Comparison of ENCODE assay signal across 8 mouse cellular contexts in genomic region chr2:125247108-125247961, GRCm38 (mm10). TPM values are rescaled to one million over a fixed set of nuclear protein-coding genes. Genes with fewer than 3 reads are reported as not detected.
DNase-seq lines count a peak whose midpoint lies in the region; ATAC-seq and TF ChIP-seq lines count a peak whose summit lies in the region.

Gene Dut, plus strand, starts transcription at chr2:125247190.

- peak within 1 kb of the TSS; percentile 83 for H3K27ac ChIP-seq in MEL (ENCODE audit: control insufficient read depth, low read depth, low read length)
- peak within 1 kb of the TSS; percentile 85 for H3K27ac ChIP-seq in cerebellum, adult 2 months (ENCODE audit: insufficient read depth, low read length)
- peak within 1 kb of the TSS; percentile 90 for H3K27ac ChIP-seq in forebrain, postnatal 0 days (ENCODE audit: low read depth, low read length)
- peak within 1 kb of the TSS; percentile 96 for H3K27ac ChIP-seq in lung, embryonic 15.5 days

- under 1% methylated on average over 93 of the region's 96 CpGs for WGBS in cerebellum, adult 2 months
- WGBS in forebrain, postnatal 0 days = under 1% methylated on average over 92 of the region's 96 CpGs
- under 1% methylated on average over 85 of the region's 96 CpGs for WGBS in lung, embryonic 15.5 days

- H3K27me3 ChIP-seq in MEL (ENCODE audit: control insufficient read depth in 1 of 2, insufficient read depth in 2 of 2, low read length in 2 of 2) = no peaks in the 10 kb centered on the region
- H3K27me3 ChIP-seq in cerebellum, adult 2 months (ENCODE audit: control insufficient read depth, insufficient read depth, low read length) = no peaks in the 10 kb centered on the region
- H3K27me3 ChIP-seq in forebrain, postnatal 0 days (ENCODE audit: insufficient read depth, low read length) = no peaks in the 10 kb centered on the region
- H3K27me3 ChIP-seq in lung, embryonic 15.5 days = no peaks in the 10 kb centered on the region

- no peaks in the 10 kb centered on the region for H3K9me3 ChIP-seq in MEL (replicated peaks; ENCODE audit: insufficient read depth, low read length)
- no peaks in the 10 kb centered on the region for H3K9me3 ChIP-seq in forebrain, postnatal 0 days (ENCODE audit: low read length)
- H3K9me3 ChIP-seq in lung, embryonic 15.5 days = no peaks in the 10 kb centered on the region

- no peak for TF ChIP-seq RAD21 in MEL (IDR thresholded peaks at IDR 0.05; ENCODE audit: low read depth, low read length)

- peaks cover 3 to 21% of the 10 kb centered on the region in 2 experiments; a peak in 3 of 4 replicates for H3K4me1 ChIP-seq in MEL (ENCODE audit: control insufficient read depth in 1 of 2, insufficient read depth in 2 of 2, low read length in 2 of 2)
- H3K4me1 ChIP-seq in cerebellum, adult 2 months (ENCODE audit: control insufficient read depth, insufficient read depth, low read length) = peaks cover 3% of the 10 kb centered on the region; the same call in 1 of the 2 replicates
- 0 out of 2 replicates have a peak, but pooled peaks cover 3% of the 10 kb centered on the region for H3K4me1 ChIP-seq in forebrain, postnatal 0 days (ENCODE audit: insufficient read depth)
- peaks cover 37% of the 10 kb centered on the region for H3K4me1 ChIP-seq in lung, embryonic 15.5 days

- H3K79me2 ChIP-seq in MEL (ENCODE audit: control insufficient read depth, insufficient read depth, low read length, poor library complexity) = peaks cover 43% of the 10 kb centered on the region

- TF ChIP-seq POLR2A in MEL (IDR thresholded peaks at IDR 0.05; ENCODE audit: control insufficient read depth in 1 of 2, insufficient read depth in 1 of 2, low read depth in 1 of 2, low read length in 2 of 2, poor library complexity in 1 of 2) = peak; percentile 63 to 83; a peak in 2 of 4 replicates
- peak; percentile 76 for TF ChIP-seq POLR2A in cerebellum, adult 2 months (IDR thresholded peaks at IDR 0.05; ENCODE audit: borderline replicate concordance, insufficient read depth, low read length)

- peaks cover 13 to 41% of the 10 kb centered on the region in 2 experiments for H3K36me3 ChIP-seq in MEL (ENCODE audit: control insufficient read depth in 1 of 2, insufficient read depth in 2 of 2, low read length in 2 of 2)
- no peaks in the 10 kb centered on the region for H3K36me3 ChIP-seq in forebrain, postnatal 0 days (ENCODE audit: insufficient read depth)
- peaks cover 21% of the 10 kb centered on the region for H3K36me3 ChIP-seq in lung, embryonic 15.5 days

- no peak for TF ChIP-seq CTCF in MEL (IDR thresholded peaks at IDR 0.05 in 2 of 3, conservative IDR thresholded peaks at IDR 0.05 in 1 of 3; ENCODE audit: control insufficient read depth in 1 of 3, insufficient read depth in 1 of 3, low read depth in 2 of 3, low read length in 3 of 3, poor library complexity in 1 of 3, severe bottlenecking in 1 of 3)
- 0 out of 2 replicates have a peak, but pooled peaks have one; percentile 6 for TF ChIP-seq CTCF in cerebellum, adult 2 months (IDR thresholded peaks at IDR 0.05; ENCODE audit: borderline replicate concordance, insufficient read depth, low read depth, low read length)
- TF ChIP-seq CTCF in forebrain, postnatal 0 days (IDR thresholded peaks at IDR 0.05; ENCODE audit: low read depth) = peak; percentile 43

- ATAC-seq in forebrain, postnatal 0 days = peak; percentile 97
- ATAC-seq in lung, embryonic 15.5 days (ENCODE audit: borderline replicate concordance, extremely low read depth, low FRiP score, low TSS enrichment) = peak; percentile 99

- H3K4me2 ChIP-seq in forebrain, postnatal 0 days (ENCODE audit: low read depth) = peak within 1 kb of the TSS; percentile 56
- peak within 1 kb of the TSS; percentile 74 for H3K4me2 ChIP-seq in lung, embryonic 15.5 days

- peak within 1 kb of the TSS; percentile 96 for H3K9ac ChIP-seq in MEL (ENCODE audit: control insufficient read depth, low read depth, low read length, poor library complexity, severe bottlenecking)
- H3K9ac ChIP-seq in forebrain, postnatal 0 days = peak within 1 kb of the TSS; percentile 63
- H3K9ac ChIP-seq in lung, embryonic 15.5 days = peak within 1 kb of the TSS; percentile 86

- TF ChIP-seq EP300 in MEL (IDR thresholded peaks at IDR 0.05; ENCODE audit: low read depth in 1 of 2, low read length in 2 of 2) = no peak

- DNase-seq in MEL (ENCODE audit: low read depth, low spot score) = peak; percentile 99
- peak; percentile 98 to 99 for DNase-seq in cerebellum, adult 2 months
- DNase-seq in forebrain, postnatal 0 days = peak; percentile 94
- peak; percentile 92 for DNase-seq in heart, postnatal 4 days
- peak; percentile 82 to 86 for DNase-seq in layer of hippocampus, adult 8-10 months (ENCODE audit: low spot score in 2 of 2)
- peak; percentile 94 for DNase-seq in ovary, adult 18-20 months (ENCODE audit: low spot score)
- DNase-seq in thymus, postnatal 0 days (ENCODE audit: low spot score) = peak; percentile 97

- peak within 1 kb of the TSS; percentile 87 to 93 for H3K4me3 ChIP-seq in MEL (ENCODE audit: control insufficient read depth in 1 of 2, insufficient read depth in 1 of 2, low read depth in 2 of 2, low read length in 2 of 2)
- peak within 1 kb of the TSS; percentile 70 for H3K4me3 ChIP-seq in cerebellum, adult 2 months (replicated peaks; ENCODE audit: insufficient read depth, low read depth, low read length)
- peak within 1 kb of the TSS; percentile 50 for H3K4me3 ChIP-seq in forebrain, postnatal 0 days (ENCODE audit: low read depth, low read length)
- H3K4me3 ChIP-seq in lung, embryonic 15.5 days = peak within 1 kb of the TSS; percentile 85

TF ChIP-seq in MEL, 35 proteins besides CTCF, POLR2A, EP300 and RAD21:
- TF ChIP-seq CHD1 (IDR thresholded peaks at IDR 0.05; ENCODE audit: low read depth, low read length) (peak; percentile 99), ZMIZ1 (IDR thresholded peaks at IDR 0.05; ENCODE audit: low read depth, low read length) (peak; percentile 50; the same call in 1 of the 2 replicates), MAZ (IDR thresholded peaks at IDR 0.05; ENCODE audit: low read depth, low read length) (no peak), NRF1 (IDR thresholded peaks at IDR 0.05; ENCODE audit: insufficient read depth, low read depth, low read length, poor library complexity, severe bottlenecking) (peak; percentile 43; the same call in 1 of the 2 replicates), MAX (IDR thresholded peaks at IDR 0.05; ENCODE audit: low read length) (peak; percentile 37), HCFC1 (IDR thresholded peaks at IDR 0.05; ENCODE audit: low read depth, low read length) (peak; percentile 72; the same call in 1 of the 2 replicates), KAT2A (conservative IDR thresholded peaks at IDR 0.05; ENCODE audit: low read depth, low read length) (no peak; the same call in 1 of the 2 replicates), UBTF (IDR thresholded peaks at IDR 0.05; ENCODE audit: borderline replicate concordance, insufficient read depth, low read depth, low read length) (0 out of 2 replicates have a peak, but pooled peaks have one; percentile 86), ZKSCAN1 (IDR thresholded peaks at IDR 0.05; ENCODE audit: low read depth, low read length) (no peak), TBP (IDR thresholded peaks at IDR 0.05; ENCODE audit: low read depth, low read length) (peak; percentile 79), MXI1 (IDR thresholded peaks at IDR 0.05; ENCODE audit: low read depth, low read length) (0 out of 2 replicates have a peak, but pooled peaks have one; percentile 43), SIN3A (IDR thresholded peaks at IDR 0.05; ENCODE audit: low read length) (peak; percentile 65), POLR2AphosphoS2 (IDR thresholded peaks at IDR 0.05; ENCODE audit: low read length) (peak; percentile 83; the same call in 1 of the 2 replicates), NELFE (IDR thresholded peaks at IDR 0.05; ENCODE audit: low read depth, low read length) (peak; percentile 88), MYC (IDR thresholded peaks at IDR 0.05; ENCODE audit: low read depth, low read length) (peak; percentile 62; the same call in 1 of the 2 replicates), BHLHE40 (IDR thresholded peaks at IDR 0.05; ENCODE audit: borderline replicate concordance, low read depth, low read length) (no peak), E2F4 (IDR thresholded peaks at IDR 0.05; ENCODE audit: borderline replicate concordance, low read depth, low read length) (peak; percentile 99)

RNA-seq across cellular contexts. Expression of gene Dut, which starts in this region (rescaled TPM):
- total RNA-seq in MEL (2012; rRNA removed) = 276 and 325 TPM in 2 replicates
- polyA plus RNA-seq in MEL (2012; ENCODE audit: insufficient read depth in 1 of 2, insufficient read length in 2 of 2, low read depth in 1 of 2, low replicate concordance in 2 of 2, missing spikeins in 1 of 2) = 100 to 1,000 TPM; 146 to 331 TPM
- polyA plus RNA-seq in cerebellum, adult 2 months (2012; rRNA removed) = 42.6 and 44.8 TPM in 2 replicates
- total RNA-seq in forebrain, postnatal 0 days (2014; rRNA removed) = 48.6 and 50.3 TPM in 2 replicates
- 89.8 and 96.3 TPM in 2 replicates for polyA plus RNA-seq in forebrain, postnatal 0 days (2015; fragmentation: Nextera tagmentation; extraction: Ambion mirVana)
- 10 to 100 TPM; 77.9 to 83.7 TPM for total RNA-seq in heart, postnatal 4 days (2021)
- 10 to 100 TPM; 24.6 to 30.0 (median 28.4) TPM for total RNA-seq in layer of hippocampus, adult 8-10 months (2022)
- 164 and 176 TPM in 2 replicates for polyA plus RNA-seq in lung, embryonic 15.5 days (2015; fragmentation: Nextera tagmentation; extraction: Ambion mirVana)
- 384 and 399 TPM in 2 replicates for polyA plus RNA-seq in thymus, postnatal 0 days (2015; fragmentation: Nextera tagmentation; extraction: Ambion mirVana)

Comparison
In these comparisons a context has a peak if more than half of its experiments do, and no peak if none do; other contexts are left out.
1. Peak in every context shown above with its lines: DNase-seq, ATAC-seq, H3K4me3 ChIP-seq and H3K27ac ChIP-seq.
2. CTCF ChIP-seq: peak in cerebellum, adult 2 months (single experiment) and forebrain, postnatal 0 days (single experiment); none in MEL (0 of 3).